Mouse (Mus musculus) bone marrow macrophage, adult 2 months (primary cell): ENCODE results near the gene Vwa8. TPM values are rescaled to one million over a fixed set of nuclear protein-coding genes. Genes with fewer than 3 reads are reported as not detected.

Source experiments
- H3K27ac ChIP-seq: 2 replicates; pipeline ENCODE4 v1.5.1; 2012; ENCODE audit warnings: low read depth, low read length; ENCODE audit not compliant: insufficient read depth
- H3K4me1 ChIP-seq: 2 replicates; pipeline ENCODE4 v1.6.1; 2012; ENCODE audit warnings: low read length; ENCODE audit not compliant: control insufficient read depth, insufficient read depth
- H3K4me3 ChIP-seq: 2 replicates; pipeline ENCODE4 v1.5.1; 2012; ENCODE audit warnings: mild to moderate bottlenecking, low read length, moderate library complexity; ENCODE audit not compliant: insufficient read depth
- CTCF ChIP-seq: IDR thresholded peaks from 2 replicates; pipeline ENCODE4 v1.5.1; 2012; ENCODE audit warnings: low read depth, mild to moderate bottlenecking, low read length, moderate library complexity
- POLR2A ChIP-seq: IDR thresholded peaks from 2 replicates; pipeline ENCODE4 v1.6.1; 2012; ENCODE audit warnings: mild to moderate bottlenecking, low read depth, low read length, borderline replicate concordance
- polyA plus RNA-seq: library from polyadenylated mRNA; stranded (reverse); fragments of >200 nt; gene quantifications from 2 replicates; pipeline ENCODE4 v1.2.4, GENCODE M21; 2012; ENCODE audit not compliant: missing spikeins, insufficient read depth, insufficient read length

Vwa8 gene
- polyA plus RNA-seq: 19.3 and 23.2 TPM in 2 replicates

GRCm38 (mm10) chr14:78848941-78849911 lies at the start of gene Vwa8:
TSS of gene Vwa8 (plus strand) at chr14:78849052.
- peak within 1 kb of the TSS; percentile 89 for H3K4me3 ChIP-seq
- peaks cover 18% of the 10 kb centered on the region for H3K4me1 ChIP-seq
- H3K27ac ChIP-seq: peak within 1 kb of the TSS; percentile 58
- TF ChIP-seq POLR2A: no peak
- peak; percentile 29 for TF ChIP-seq CTCF

- Histone ChIP-seq H3K4me3 (no peak overlapping the region), H3K4me1 (peaks cover 6% of the 10 kb centered on the region; the same call in 1 of the 2 replicates), H3K27ac (no peak overlapping the region)
- TF ChIP-seq POLR2A (no peak), CTCF (no peak)
Measured at GRCm38 (mm10) chr14:78802378-78802777, 46.5 kb upstream of the Vwa8 start.

GRCm38 (mm10) chr14:78803924-78804323 lies 44.9 kb upstream of the Vwa8 start:
- no peak for TF ChIP-seq CTCF
- no peak for TF ChIP-seq POLR2A
- Histone ChIP-seq H3K4me3 (no peak overlapping the region), H3K4me1 (peaks cover 6% of the 10 kb centered on the region; the same call in 1 of the 2 replicates), H3K27ac (no peak overlapping the region)

GRCm38 (mm10) chr14:78812896-78813295 lies 36.0 kb upstream of the Vwa8 start:
- no peak overlapping the region for H3K4me3 ChIP-seq
- H3K27ac ChIP-seq: no peak overlapping the region
- peaks cover 8% of the 10 kb centered on the region for H3K4me1 ChIP-seq
- no peak for TF ChIP-seq POLR2A
- TF ChIP-seq CTCF: no peak

GRCm38 (mm10) chr14:78816411-78816810 lies 32.4 kb upstream of the Vwa8 start:
- Histone ChIP-seq H3K4me3 (no peak overlapping the region), H3K4me1 (peaks cover 8% of the 10 kb centered on the region), H3K27ac (no peak overlapping the region)
- TF ChIP-seq POLR2A: no peak
- no peak for TF ChIP-seq CTCF

GRCm38 (mm10) chr14:78817651-78818050 lies 31.2 kb upstream of the Vwa8 start:
- Histone ChIP-seq H3K27ac (no peak overlapping the region), H3K4me1 (peaks cover 8% of the 10 kb centered on the region), H3K4me3 (no peak overlapping the region)
- no peak for TF ChIP-seq CTCF
- no peak for TF ChIP-seq POLR2A

- Histone ChIP-seq H3K4me3 (no peak overlapping the region), H3K27ac (no peak overlapping the region), H3K4me1 (peaks cover 8% of the 10 kb centered on the region)
- TF ChIP-seq CTCF (no peak), POLR2A (no peak)
Measured at GRCm38 (mm10) chr14:78818406-78818805, 30.4 kb upstream of the Vwa8 start.

- Histone ChIP-seq H3K4me3 (no peak overlapping the region), H3K27ac (no peak overlapping the region), H3K4me1 (no peaks in the 10 kb centered on the region)
- no peak for TF ChIP-seq POLR2A
- no peak for TF ChIP-seq CTCF
Measured at GRCm38 (mm10) chr14:78824013-78824412, 24.8 kb upstream of the Vwa8 start.

GRCm38 (mm10) chr14:78824507-78824906 lies 24.3 kb upstream of the Vwa8 start:
- TF ChIP-seq POLR2A (no peak), CTCF (no peak)
- no peak overlapping the region for H3K4me3 ChIP-seq
- H3K4me1 ChIP-seq: no peaks in the 10 kb centered on the region
- H3K27ac ChIP-seq: no peak overlapping the region

GRCm38 (mm10) chr14:78831158-78831557 lies 17.7 kb upstream of the Vwa8 start:
- no peak for TF ChIP-seq POLR2A
- no peak for TF ChIP-seq CTCF
- no peak overlapping the region for H3K4me3 ChIP-seq
- no peaks in the 10 kb centered on the region for H3K4me1 ChIP-seq
- no peak overlapping the region for H3K27ac ChIP-seq

GRCm38 (mm10) chr14:78847948-78848347 lies 904 bp upstream of the Vwa8 start:
- Histone ChIP-seq H3K27ac (no peak overlapping the region), H3K4me1 (peaks cover 18% of the 10 kb centered on the region), H3K4me3 (no peak overlapping the region)
- TF ChIP-seq CTCF (no peak), POLR2A (no peak)
